Mouse (Mus musculus) kidney, embryonic 16.5 days (tissue): ENCODE results near the gene Myo7a. TPM values are rescaled to one million over a fixed set of nuclear protein-coding genes. Genes with fewer than 3 reads are reported as not detected.

ENCODE experiments used
- ATAC-seq: fragments of 200-750 bp; cut with Nextera tagmentation; 2 replicates; pipeline ENCODE4 v1.8.0; 2017; ENCODE audit warnings: moderate TSS enrichment; ENCODE audit not compliant: low FRiP score, low TSS enrichment
- H3K27ac ChIP-seq: fragments of 300-500 bp; sonication (generic); 2 replicates; pipeline ENCODE4 v1.5.1; 2014; ENCODE audit warnings: low read length
- H3K27me3 ChIP-seq: fragments of 300-500 bp; sonication (generic); 2 replicates; pipeline ENCODE4 v1.6.1; 2014; ENCODE audit warnings: low read length, control low read depth, mixed read lengths; ENCODE audit not compliant: insufficient read depth
- H3K36me3 ChIP-seq: fragments of 300-500 bp; sonication (generic); 2 replicates; pipeline ENCODE4 v1.6.1; 2014; ENCODE audit warnings: low read length, control low read depth, mixed read lengths; ENCODE audit not compliant: insufficient read depth
- H3K4me1 ChIP-seq: fragments of 300-500 bp; sonication (generic); 2 replicates; pipeline ENCODE4 v1.6.1; 2014; ENCODE audit warnings: low read length, control low read depth, mixed read lengths; ENCODE audit not compliant: insufficient read depth
- H3K4me2 ChIP-seq: fragments of 300-500 bp; sonication (generic); replicated peaks from 2 replicates; pipeline ENCODE4 v1.6.1; 2014; ENCODE audit warnings: low read depth, low read length
- H3K4me3 ChIP-seq: fragments of 300-500 bp; sonication (generic); 2 replicates; pipeline ENCODE4 v1.5.1; 2014; ENCODE audit warnings: mild to moderate bottlenecking, low read length
- H3K9ac ChIP-seq: fragments of 300-500 bp; sonication (generic); replicated peaks from 2 replicates; pipeline ENCODE4 v1.6.1; 2014; ENCODE audit warnings: low read length
- H3K9me3 ChIP-seq: fragments of 300-500 bp; sonication (generic); 2 replicates; pipeline ENCODE4 v1.6.1; 2016; ENCODE audit warnings: low read length, control low read depth
- WGBS: fragments of 180-500 bp; shearing (Covaris S2); extraction: QIAGEN DNeasy Blood & Tissue Kit; methylation state at CpG from one replicate; pipeline ENCODE4 v1.1.7; 2014; 5-methylcytosine and 5-hydroxymethylcytosine counted together
- polyA plus RNA-seq: library from polyadenylated mRNA; unstranded; fragments of >200 nt; fragmentation: Nextera tagmentation; extraction: Ambion mirVana; gene quantifications from 2 replicates; pipeline ENCODE4 v1.2.1, GENCODE M21; 2015

The Myo7a gene
- polyA plus RNA-seq, 1 experiment from 2014 or later, result 15.2 TPM

DNA sequence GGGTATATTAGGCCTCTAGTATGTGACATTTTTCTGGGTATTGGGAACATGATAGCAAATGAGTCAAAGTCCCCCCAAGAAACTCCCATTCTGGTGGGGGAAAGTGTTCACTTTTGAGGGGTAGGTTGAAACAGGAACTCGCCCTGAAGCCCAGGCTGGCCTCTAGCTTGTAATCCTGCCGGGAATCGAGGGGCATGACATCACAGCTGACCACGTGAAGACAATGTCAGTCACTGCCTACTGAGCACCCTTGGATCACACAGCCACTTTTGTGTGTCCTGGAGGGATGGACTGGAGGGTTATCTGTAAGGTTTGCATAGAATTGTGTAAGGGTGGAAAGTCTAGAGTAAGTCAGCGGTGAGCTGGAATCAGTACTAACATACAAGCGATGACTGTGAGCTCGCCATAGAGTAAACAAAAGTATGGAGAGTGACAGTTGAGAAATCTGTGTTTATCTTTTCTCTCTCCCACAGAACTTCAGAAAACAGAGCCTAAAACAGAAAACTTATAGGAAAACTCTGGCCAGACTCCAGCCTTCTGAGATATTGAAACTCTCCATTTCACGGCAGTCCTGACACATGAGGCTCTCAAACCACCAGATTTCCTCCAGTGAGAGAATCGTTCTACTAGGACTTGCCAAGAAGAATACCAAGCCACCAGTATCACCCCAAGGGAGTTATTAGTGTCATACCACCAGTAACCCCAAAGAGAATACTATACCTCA lies 71.1 kb downstream of the Myo7a start:
- no peaks in the 10 kb centered on the region for H3K36me3 ChIP-seq
- WGBS, result 72% methylated on average over 9 of the region's 9 CpGs
- no peak overlapping the region for H3K27ac ChIP-seq
- H3K9ac ChIP-seq, result no peak overlapping the region
- H3K27me3 ChIP-seq, result no peaks in the 10 kb centered on the region
- no peaks in the 10 kb centered on the region; the same call in 1 of the 2 replicates for H3K9me3 ChIP-seq
- no peak overlapping the region for H3K4me3 ChIP-seq
- no peak for ATAC-seq
- no peaks in the 10 kb centered on the region for H3K4me1 ChIP-seq
- no peak overlapping the region for H3K4me2 ChIP-seq

DNA sequence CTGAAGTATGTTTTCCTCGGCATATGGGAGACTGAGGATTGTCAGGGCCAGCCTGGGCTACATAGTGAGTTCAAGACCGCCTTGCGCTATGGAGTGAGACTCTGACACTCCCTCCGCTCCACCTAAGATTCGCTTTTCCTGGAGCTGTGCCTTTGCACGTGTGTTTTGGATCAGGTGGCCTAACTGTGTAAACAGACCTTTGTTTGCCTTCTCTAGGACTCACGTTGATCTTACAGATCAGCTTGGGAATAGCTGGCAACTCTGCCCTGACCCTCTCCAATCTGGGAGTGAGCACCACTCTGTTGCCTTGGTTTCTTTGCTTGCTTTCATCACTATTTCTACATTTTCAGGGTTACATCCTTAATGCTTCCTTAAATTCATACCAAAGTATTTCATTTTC lies 116.7 kb downstream of the Myo7a start:
- Histone ChIP-seq H3K27ac (no peak overlapping the region), H3K9ac (no peak overlapping the region), H3K9me3 (no peaks in the 10 kb centered on the region), H3K4me1 (no peaks in the 10 kb centered on the region), H3K4me3 (no peak overlapping the region), H3K4me2 (no peak overlapping the region), H3K27me3 (no peaks in the 10 kb centered on the region), H3K36me3 (no peaks in the 10 kb centered on the region)
- 74% methylated on average over 7 of the region's 7 CpGs for WGBS
- ATAC-seq, result no peak

Other genes with a start within 250 kb of the Myo7a start
- not detected in 2 replicates for gene Gdpd4, start 199.6 kb downstream of the Myo7a start, polyA plus RNA-seq
- gene Omp, start 26.0 kb upstream of the Myo7a start, polyA plus RNA-seq, result 0.49 and 0.81 TPM in 2 replicates
- 17.4 and 19.5 TPM in 2 replicates for gene Capn5, start 58.8 kb upstream of the Myo7a start, polyA plus RNA-seq
- 0.06 and 0.09 TPM in 2 replicates for gene B3gnt6, start 80.0 kb upstream of the Myo7a start, polyA plus RNA-seq
- gene Acer3, start 201.7 kb upstream of the Myo7a start, polyA plus RNA-seq, result 27.4 and 32.3 TPM in 2 replicates
- 7.3 and 9.9 TPM in 2 replicates for gene Tsku, start 241.8 kb upstream of the Myo7a start, polyA plus RNA-seq